Mouse (Mus musculus) gastrocnemius, postnatal 25 days (tissue): ENCODE measurements around the gene Gm10306. TPM values are rescaled to one million over a fixed set of nuclear protein-coding genes. Genes with fewer than 3 reads are reported as not detected.

ENCODE experiments used
- DNase-seq: peaks from one replicate; pipeline ENCODE4 v3.0.0; 2022
- total RNA-seq, 2 experiments: library from RNA; stranded (reverse); gene quantifications; 1 replicate in 1 of 2; 2 replicates in 1 of 2; pipeline ENCODE4 v1.2.3; 2021

Gene Gm10306
- total RNA-seq, 2 experiments from 2014 or later = not detected

DNA sequence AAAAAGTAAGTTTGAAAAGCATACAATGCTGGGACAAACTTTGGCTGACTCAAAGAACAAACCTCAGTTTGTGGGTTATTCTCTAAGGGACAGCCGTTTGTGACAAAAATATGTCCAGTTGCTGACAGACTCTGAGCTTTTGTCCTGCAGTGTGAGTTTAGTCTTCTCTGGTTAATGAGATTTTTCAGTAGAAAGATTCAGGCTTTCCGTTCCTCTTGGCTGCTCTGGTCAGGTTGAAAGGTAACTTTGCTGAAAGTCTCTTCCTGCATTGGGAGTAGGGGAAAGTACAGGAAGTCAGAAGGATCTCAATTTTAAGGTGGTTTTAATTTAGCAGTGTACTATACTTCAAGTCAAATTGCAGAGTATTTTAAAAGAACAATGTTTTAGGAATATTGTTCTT lies 49.2 kb downstream of the Gm10306 start:
- DNase-seq = no peak

Other genes with a start within 250 kb of the Gm10306 start
- gene Caap1, start 250 bp downstream of the Gm10306 start, total RNA-seq = 1 to 10 TPM; 2.7 to 3.0 TPM
- 10 to 100 TPM; 32.0 to 35.6 TPM for gene Plaa, start 46.7 kb downstream of the Gm10306 start, total RNA-seq
- gene Ift74, start 57.9 kb downstream of the Gm10306 start, total RNA-seq = 1 to 10 TPM; 4.5 to 5.8 TPM
- gene Lrrc19, start 93.6 kb downstream of the Gm10306 start, total RNA-seq = not detected
- gene Tek, start 182.7 kb downstream of the Gm10306 start, total RNA-seq = 10 to 100 TPM; 13.7 to 14.6 TPM